Mouse (Mus musculus): ENCODE measurements around the gene Gm43738. TPM values are rescaled to one million over a fixed set of nuclear protein-coding genes. Genes with fewer than 3 reads are reported as not detected.

Gm43738 gene
- not detected for polyA plus RNA-seq (2014; fragmentation: Illumina TruSeq; extraction: RNeasy Lipid Tissue Mini Kit (QIAGEN cat#74804); ENCODE audit: low read depth, low replicate concordance)

GRCm38 (mm10) chr3:89100811-89101210 lies at the start of gene Gm43738:
Gene Gm43738 (minus strand): TSS chr3:89101099.

GRCm38 (mm10) chr3:89135958-89136357 lies 35.1 kb upstream of the Gm43738 start, which contains the start of gene Pklr:
Gene Pklr (plus strand): TSS chr3:89136142.

DNA sequence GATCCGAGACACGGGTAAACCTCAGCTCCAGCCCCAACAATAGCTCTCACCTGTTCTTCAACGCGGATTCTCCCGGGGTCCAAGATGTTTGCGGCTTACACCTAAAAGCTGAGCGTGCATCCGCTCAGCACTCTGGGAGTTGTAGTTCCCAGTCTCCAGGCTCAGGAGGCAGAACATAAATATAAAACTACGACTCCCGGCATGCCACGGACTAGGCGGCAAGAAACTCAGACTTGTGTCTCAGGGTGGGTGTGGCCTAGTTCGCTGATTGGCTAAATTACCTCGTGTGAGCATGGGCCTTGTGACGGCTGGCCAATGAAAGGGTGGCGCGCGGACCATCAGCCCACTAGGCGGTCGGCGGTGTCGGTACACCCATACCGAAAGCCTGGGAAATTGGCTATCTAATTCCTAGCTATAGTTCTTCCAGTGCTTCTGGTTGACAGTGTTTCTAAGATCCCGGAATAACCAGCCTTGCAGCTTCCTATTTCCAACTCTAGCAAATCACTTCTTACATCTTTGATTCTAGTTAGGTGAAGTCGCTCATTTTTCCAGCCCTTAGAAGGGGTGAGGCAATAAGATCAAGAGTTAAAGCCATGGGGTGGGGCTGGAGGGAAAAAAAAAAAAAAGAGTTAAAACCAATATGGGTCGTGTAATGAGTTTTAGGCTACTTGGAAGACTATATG lies 1.1 kb upstream of the Gm43738 start, which contains the start of gene Fdps:
Fdps (minus strand) TSS at position 148 of the 683 bp plus-strand sequence.

GRCm38 (mm10) chr3:89093175-89093574 lies 7.7 kb downstream of the Gm43738 start, which contains the start of gene Rusc1:
Gene Rusc1 (minus strand): TSS chr3:89093311.

Other genes starting within 250 kb of the Gm43738 start
- 1.4 TPM for gene Msto1, start 187.1 kb downstream of the Gm43738 start, polyA plus RNA-seq (2014; fragmentation: Illumina TruSeq; extraction: RNeasy Lipid Tissue Mini Kit (QIAGEN cat#74804); ENCODE audit: low read depth, low replicate concordance)
- 11.3 TPM for gene Ash1l, start 150.5 kb downstream of the Gm43738 start, polyA plus RNA-seq (2014; fragmentation: Illumina TruSeq; extraction: RNeasy Lipid Tissue Mini Kit (QIAGEN cat#74804); ENCODE audit: low read depth, low replicate concordance)
- gene Dap3, start 149.9 kb downstream of the Gm43738 start, polyA plus RNA-seq (2014; fragmentation: Illumina TruSeq; extraction: RNeasy Lipid Tissue Mini Kit (QIAGEN cat#74804); ENCODE audit: low read depth, low replicate concordance) = 59.9 TPM
- 1.8 TPM for gene Rusc1, start 7.8 kb downstream of the Gm43738 start, polyA plus RNA-seq (2014; fragmentation: Illumina TruSeq; extraction: RNeasy Lipid Tissue Mini Kit (QIAGEN cat#74804); ENCODE audit: low read depth, low replicate concordance)
- gene Fdps, start 860 bp upstream of the Gm43738 start, polyA plus RNA-seq (2014; fragmentation: Illumina TruSeq; extraction: RNeasy Lipid Tissue Mini Kit (QIAGEN cat#74804); ENCODE audit: low read depth, low replicate concordance) = 96.2 TPM
- gene Pklr, start 35.0 kb upstream of the Gm43738 start, polyA plus RNA-seq (2014; fragmentation: Illumina TruSeq; extraction: RNeasy Lipid Tissue Mini Kit (QIAGEN cat#74804); ENCODE audit: low read depth, low replicate concordance) = 35.7 TPM
- gene Hcn3, start 59.1 kb upstream of the Gm43738 start, polyA plus RNA-seq (2014; fragmentation: Illumina TruSeq; extraction: RNeasy Lipid Tissue Mini Kit (QIAGEN cat#74804); ENCODE audit: low read depth, low replicate concordance) = not detected
- 8.1 TPM for gene Clk2, start 63.7 kb upstream of the Gm43738 start, polyA plus RNA-seq (2014; fragmentation: Illumina TruSeq; extraction: RNeasy Lipid Tissue Mini Kit (QIAGEN cat#74804); ENCODE audit: low read depth, low replicate concordance)
- 9.4 TPM for gene Scamp3, start 76.4 kb upstream of the Gm43738 start, polyA plus RNA-seq (2014; fragmentation: Illumina TruSeq; extraction: RNeasy Lipid Tissue Mini Kit (QIAGEN cat#74804); ENCODE audit: low read depth, low replicate concordance)
- gene Fam189b, start 82.0 kb upstream of the Gm43738 start, polyA plus RNA-seq (2014; fragmentation: Illumina TruSeq; extraction: RNeasy Lipid Tissue Mini Kit (QIAGEN cat#74804); ENCODE audit: low read depth, low replicate concordance) = not detected
- gene Gba, start 101.8 kb upstream of the Gm43738 start, polyA plus RNA-seq (2014; fragmentation: Illumina TruSeq; extraction: RNeasy Lipid Tissue Mini Kit (QIAGEN cat#74804); ENCODE audit: low read depth, low replicate concordance) = 10.3 TPM
- gene Thbs3, start 114.1 kb upstream of the Gm43738 start, polyA plus RNA-seq (2014; fragmentation: Illumina TruSeq; extraction: RNeasy Lipid Tissue Mini Kit (QIAGEN cat#74804); ENCODE audit: low read depth, low replicate concordance) = not detected
- 32.9 TPM for gene Mtx1, start 126.0 kb upstream of the Gm43738 start, polyA plus RNA-seq (2014; fragmentation: Illumina TruSeq; extraction: RNeasy Lipid Tissue Mini Kit (QIAGEN cat#74804); ENCODE audit: low read depth, low replicate concordance)
- gene Muc1, start 128.0 kb upstream of the Gm43738 start, polyA plus RNA-seq (2014; fragmentation: Illumina TruSeq; extraction: RNeasy Lipid Tissue Mini Kit (QIAGEN cat#74804); ENCODE audit: low read depth, low replicate concordance) = 0.87 TPM
- 38.0 TPM for gene Krtcap2, start 144.9 kb upstream of the Gm43738 start, polyA plus RNA-seq (2014; fragmentation: Illumina TruSeq; extraction: RNeasy Lipid Tissue Mini Kit (QIAGEN cat#74804); ENCODE audit: low read depth, low replicate concordance)
- gene Trim46, start 145.2 kb upstream of the Gm43738 start, polyA plus RNA-seq (2014; fragmentation: Illumina TruSeq; extraction: RNeasy Lipid Tissue Mini Kit (QIAGEN cat#74804); ENCODE audit: low read depth, low replicate concordance) = not detected
- not detected for gene Dpm3, start 158.3 kb upstream of the Gm43738 start, polyA plus RNA-seq (2014; fragmentation: Illumina TruSeq; extraction: RNeasy Lipid Tissue Mini Kit (QIAGEN cat#74804); ENCODE audit: low read depth, low replicate concordance)
- gene Slc50a1, start 169.5 kb upstream of the Gm43738 start, polyA plus RNA-seq (2014; fragmentation: Illumina TruSeq; extraction: RNeasy Lipid Tissue Mini Kit (QIAGEN cat#74804); ENCODE audit: low read depth, low replicate concordance) = 5.9 TPM
- 11.2 TPM for gene Efna1, start 180.0 kb upstream of the Gm43738 start, polyA plus RNA-seq (2014; fragmentation: Illumina TruSeq; extraction: RNeasy Lipid Tissue Mini Kit (QIAGEN cat#74804); ENCODE audit: low read depth, low replicate concordance)
- gene Efna3, start 221.9 kb upstream of the Gm43738 start, polyA plus RNA-seq (2014; fragmentation: Illumina TruSeq; extraction: RNeasy Lipid Tissue Mini Kit (QIAGEN cat#74804); ENCODE audit: low read depth, low replicate concordance) = not detected
- gene Efna4, start 236.9 kb upstream of the Gm43738 start, polyA plus RNA-seq (2014; fragmentation: Illumina TruSeq; extraction: RNeasy Lipid Tissue Mini Kit (QIAGEN cat#74804); ENCODE audit: low read depth, low replicate concordance) = not detected
- gene Adam15, start 248.9 kb upstream of the Gm43738 start, polyA plus RNA-seq (2014; fragmentation: Illumina TruSeq; extraction: RNeasy Lipid Tissue Mini Kit (QIAGEN cat#74804); ENCODE audit: low read depth, low replicate concordance) = 0.74 TPM

All from liver, adult 10 weeks (tissue).